Mouse (Mus musculus): ENCODE measurements around the gene Hmga1. TPM values are rescaled to one million over a fixed set of nuclear protein-coding genes. Genes with fewer than 3 reads are reported as not detected.

Hmga1 gene
- polyA plus RNA-seq, 1 experiment from 2014 or later, result 658 TPM

- Histone ChIP-seq H3K9ac (ENCODE audit: low read length) (no peak overlapping the region), H3K9me3 (ENCODE audit: control insufficient read depth, low read length) (no peaks in the 10 kb centered on the region), H3K4me1 (ENCODE audit: control insufficient read depth, insufficient read depth, low read length) (peaks cover 5% of the 10 kb centered on the region; the same call in 1 of the 2 replicates), H3K4me3 (ENCODE audit: low read depth, low read length) (no peak overlapping the region), H3K27me3 (ENCODE audit: control insufficient read depth, insufficient read depth, low read length) (no peaks in the 10 kb centered on the region), H3K27ac (replicated peaks; ENCODE audit: low read depth, low read length) (no peak overlapping the region), H3K36me3 (ENCODE audit: control insufficient read depth, insufficient read depth, low read length) (peaks cover 3% of the 10 kb centered on the region), H3K4me2 (ENCODE audit: low read depth, severe bottlenecking) (no peak overlapping the region)
- WGBS, result 72% methylated on average over 8 of the region's 8 CpGs
- DNase-seq (ENCODE audit: low spot score) (no peak), ATAC-seq (ENCODE audit: insufficient number of reproducible peaks, low FRiP score, low TSS enrichment, low read depth) (no peak)
These were observed 15.0 kb downstream of the Hmga1 start for GRCm38 (mm10) chr17:27571315-27571714.

GRCm38 (mm10) chr17:27573772-27574320 is 17.5 kb downstream of the Hmga1 start:
- peaks cover 7% of the 10 kb centered on the region for H3K36me3 ChIP-seq (ENCODE audit: control insufficient read depth, insufficient read depth, low read length)
- no peak overlapping the region for H3K27ac ChIP-seq (replicated peaks; ENCODE audit: low read depth, low read length)
- H3K4me3 ChIP-seq (ENCODE audit: low read depth, low read length), result no peak overlapping the region
- 88% methylated on average over 10 of the region's 10 CpGs for WGBS
- no peaks in the 10 kb centered on the region for H3K9me3 ChIP-seq (ENCODE audit: control insufficient read depth, low read length)
- H3K27me3 ChIP-seq (ENCODE audit: control insufficient read depth, insufficient read depth, low read length), result no peaks in the 10 kb centered on the region
- H3K4me1 ChIP-seq (ENCODE audit: control insufficient read depth, insufficient read depth, low read length), result peaks cover 3% of the 10 kb centered on the region; the same call in 1 of the 2 replicates
- no peak for DNase-seq (ENCODE audit: low spot score)
- no peak overlapping the region for H3K4me2 ChIP-seq (ENCODE audit: low read depth, severe bottlenecking)
- no peak for ATAC-seq (ENCODE audit: insufficient number of reproducible peaks, low FRiP score, low TSS enrichment, low read depth)
- H3K9ac ChIP-seq (ENCODE audit: low read length), result no peak overlapping the region

- Histone ChIP-seq H3K27me3 (ENCODE audit: control insufficient read depth, insufficient read depth, low read length) (no peaks in the 10 kb centered on the region), H3K4me2 (ENCODE audit: low read depth, severe bottlenecking) (no peak overlapping the region), H3K27ac (replicated peaks; ENCODE audit: low read depth, low read length) (no peak overlapping the region), H3K36me3 (ENCODE audit: control insufficient read depth, insufficient read depth, low read length) (peaks cover 9% of the 10 kb centered on the region), H3K9ac (ENCODE audit: low read length) (no peak overlapping the region), H3K4me3 (ENCODE audit: low read depth, low read length) (no peak overlapping the region), H3K4me1 (ENCODE audit: control insufficient read depth, insufficient read depth, low read length) (peaks cover 3% of the 10 kb centered on the region; the same call in 1 of the 2 replicates), H3K9me3 (ENCODE audit: control insufficient read depth, low read length) (no peaks in the 10 kb centered on the region)
- WGBS, result 91% methylated on average over 15 of the region's 16 CpGs
- ATAC-seq (ENCODE audit: insufficient number of reproducible peaks, low FRiP score, low TSS enrichment, low read depth) (no peak), DNase-seq (ENCODE audit: low spot score) (no peak)
These were observed 18.3 kb downstream of the Hmga1 start for GRCm38 (mm10) chr17:27574470-27575115.

- ATAC-seq (ENCODE audit: insufficient number of reproducible peaks, low FRiP score, low TSS enrichment, low read depth) (no peak), DNase-seq (ENCODE audit: low spot score) (no peak)
- Histone ChIP-seq H3K9me3 (ENCODE audit: control insufficient read depth, low read length) (no peaks in the 10 kb centered on the region), H3K27me3 (ENCODE audit: control insufficient read depth, insufficient read depth, low read length) (no peaks in the 10 kb centered on the region), H3K27ac (replicated peaks; ENCODE audit: low read depth, low read length) (0 out of 2 replicates have a peak overlapping the region, but pooled peaks have one; percentile 25), H3K4me3 (ENCODE audit: low read depth, low read length) (no peak overlapping the region), H3K36me3 (ENCODE audit: control insufficient read depth, insufficient read depth, low read length) (peaks cover 13% of the 10 kb centered on the region), H3K4me2 (ENCODE audit: low read depth, severe bottlenecking) (no peak overlapping the region), H3K9ac (ENCODE audit: low read length) (no peak overlapping the region), H3K4me1 (ENCODE audit: control insufficient read depth, insufficient read depth, low read length) (peaks cover 3% of the 10 kb centered on the region; the same call in 1 of the 2 replicates)
- 35% methylated on average over 10 of the region's 10 CpGs for WGBS
These were observed 18.9 kb downstream of the Hmga1 start for GRCm38 (mm10) chr17:27575116-27575776.

- no peak for ATAC-seq (ENCODE audit: insufficient number of reproducible peaks, low FRiP score, low TSS enrichment, low read depth)
- no peak overlapping the region for H3K4me2 ChIP-seq (ENCODE audit: low read depth, severe bottlenecking)
- peaks cover 17% of the 10 kb centered on the region for H3K36me3 ChIP-seq (ENCODE audit: control insufficient read depth, insufficient read depth, low read length)
- no peaks in the 10 kb centered on the region for H3K27me3 ChIP-seq (ENCODE audit: control insufficient read depth, insufficient read depth, low read length)
- 79% methylated on average over 7 of the region's 7 CpGs for WGBS
- no peak overlapping the region for H3K9ac ChIP-seq (ENCODE audit: low read length)
- H3K4me1 ChIP-seq (ENCODE audit: control insufficient read depth, insufficient read depth, low read length), result peaks cover 3% of the 10 kb centered on the region; the same call in 1 of the 2 replicates
- H3K9me3 ChIP-seq (ENCODE audit: control insufficient read depth, low read length), result no peaks in the 10 kb centered on the region
- no peak overlapping the region for H3K27ac ChIP-seq (replicated peaks; ENCODE audit: low read depth, low read length)
- H3K4me3 ChIP-seq (ENCODE audit: low read depth, low read length), result no peak overlapping the region
- DNase-seq (ENCODE audit: low spot score), result no peak
These were observed 19.8 kb downstream of the Hmga1 start for GRCm38 (mm10) chr17:27576056-27576455.

- no peak overlapping the region for H3K4me3 ChIP-seq (ENCODE audit: low read depth, low read length)
- peaks cover 26% of the 10 kb centered on the region for H3K36me3 ChIP-seq (ENCODE audit: control insufficient read depth, insufficient read depth, low read length)
- H3K9me3 ChIP-seq (ENCODE audit: control insufficient read depth, low read length), result no peaks in the 10 kb centered on the region
- peaks cover 3% of the 10 kb centered on the region; the same call in 1 of the 2 replicates for H3K4me1 ChIP-seq (ENCODE audit: control insufficient read depth, insufficient read depth, low read length)
- ATAC-seq (ENCODE audit: insufficient number of reproducible peaks, low FRiP score, low TSS enrichment, low read depth) (no peak), DNase-seq (ENCODE audit: low spot score) (no peak)
- H3K27ac ChIP-seq (replicated peaks; ENCODE audit: low read depth, low read length), result no peak overlapping the region
- no peak overlapping the region for H3K4me2 ChIP-seq (ENCODE audit: low read depth, severe bottlenecking)
- no peak overlapping the region for H3K9ac ChIP-seq (ENCODE audit: low read length)
- WGBS, result 74% methylated on average over 6 of the region's 6 CpGs
- no peaks in the 10 kb centered on the region for H3K27me3 ChIP-seq (ENCODE audit: control insufficient read depth, insufficient read depth, low read length)
These were observed 21.2 kb downstream of the Hmga1 start for GRCm38 (mm10) chr17:27577468-27577867.

- Histone ChIP-seq H3K9ac (ENCODE audit: low read length) (no peak overlapping the region), H3K4me3 (ENCODE audit: low read depth, low read length) (no peak overlapping the region), H3K4me1 (ENCODE audit: control insufficient read depth, insufficient read depth, low read length) (peaks cover 3% of the 10 kb centered on the region; the same call in 1 of the 2 replicates), H3K27ac (replicated peaks; ENCODE audit: low read depth, low read length) (no peak overlapping the region), H3K36me3 (ENCODE audit: control insufficient read depth, insufficient read depth, low read length) (peaks cover 29% of the 10 kb centered on the region), H3K9me3 (ENCODE audit: control insufficient read depth, low read length) (no peaks in the 10 kb centered on the region), H3K4me2 (ENCODE audit: low read depth, severe bottlenecking) (no peak overlapping the region), H3K27me3 (ENCODE audit: control insufficient read depth, insufficient read depth, low read length) (no peaks in the 10 kb centered on the region)
- 97% methylated on average over 10 of the region's 10 CpGs for WGBS
- ATAC-seq (ENCODE audit: insufficient number of reproducible peaks, low FRiP score, low TSS enrichment, low read depth) (no peak), DNase-seq (ENCODE audit: low spot score) (no peak)
These were observed 22.2 kb downstream of the Hmga1 start for GRCm38 (mm10) chr17:27578487-27578886.

- no peak overlapping the region for H3K4me3 ChIP-seq (ENCODE audit: low read depth, low read length)
- no peak for ATAC-seq (ENCODE audit: insufficient number of reproducible peaks, low FRiP score, low TSS enrichment, low read depth)
- peaks cover 3% of the 10 kb centered on the region; the same call in 1 of the 2 replicates for H3K4me1 ChIP-seq (ENCODE audit: control insufficient read depth, insufficient read depth, low read length)
- 92% methylated on average over 8 of the region's 8 CpGs for WGBS
- no peak for DNase-seq (ENCODE audit: low spot score)
- no peak overlapping the region for H3K4me2 ChIP-seq (ENCODE audit: low read depth, severe bottlenecking)
- no peaks in the 10 kb centered on the region for H3K27me3 ChIP-seq (ENCODE audit: control insufficient read depth, insufficient read depth, low read length)
- no peak overlapping the region for H3K27ac ChIP-seq (replicated peaks; ENCODE audit: low read depth, low read length)
- H3K9ac ChIP-seq (ENCODE audit: low read length), result no peak overlapping the region
- H3K9me3 ChIP-seq (ENCODE audit: control insufficient read depth, low read length), result no peaks in the 10 kb centered on the region
- H3K36me3 ChIP-seq (ENCODE audit: control insufficient read depth, insufficient read depth, low read length), result peaks cover 26% of the 10 kb centered on the region
These were observed 23.5 kb downstream of the Hmga1 start for GRCm38 (mm10) chr17:27579816-27580215.

All from limb, embryonic 11.5 days (tissue).